In the genomic region with DNA sequence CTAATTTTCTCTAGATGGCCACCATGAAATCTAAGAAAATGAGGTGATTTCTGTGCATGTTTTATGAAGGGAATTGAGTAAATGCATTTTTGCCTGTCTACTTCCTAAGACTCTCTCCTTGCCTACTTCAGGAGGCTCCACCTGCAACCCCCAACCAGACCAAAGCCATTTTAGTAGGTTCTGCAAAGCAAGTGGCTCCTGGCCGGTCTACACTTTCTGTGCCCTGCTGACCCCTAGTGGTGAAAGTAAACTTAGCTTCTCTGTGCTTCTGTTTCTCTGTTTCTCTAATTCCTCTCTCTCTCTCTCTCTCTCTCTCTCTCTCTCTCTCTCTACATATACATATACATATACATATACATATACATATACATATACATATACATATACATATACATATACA, we compare ENCODE assay signal across 9 mouse cellular contexts.
A peak's percentile ranks its signal among the peaks of the same experiment; 100 is the strongest.
DNase-seq lines count a peak whose midpoint lies in the region; TF ChIP-seq lines count a peak whose summit lies in the region.
"Had no signal": no experiment of that assay in that cellular context is flagged by ENCODE, and none has a peak within 500 bp of the region (broad histone marks: within the 10 kb centered on the region; RNA-seq: fewer than 3 reads in every experiment).

No protein-coding gene starts in this region.

- 0% methylated on average over 1 of the region's 1 CpGs for WGBS in lung, adult 2 months
- 0% methylated on average over 1 of the region's 1 CpGs for WGBS in small intestine, adult 2 months

- H3K4me1 ChIP-seq in lung, adult 2 months (ENCODE audit: control insufficient read depth, insufficient read depth, low read length) = no peaks in the 10 kb centered on the region
- H3K4me1 ChIP-seq in small intestine, adult 2 months (ENCODE audit: control insufficient read depth, insufficient read depth, insufficient read length, low read length) = peaks cover 2% of the 10 kb centered on the region
- H3K4me1 ChIP-seq: hindbrain, embryonic 15.5 days had no signal

- no peak for TF ChIP-seq POLR2A in lung, adult 2 months (IDR thresholded peaks at IDR 0.05; ENCODE audit: borderline replicate concordance, extremely low read depth, low read depth, low read length)
- TF ChIP-seq POLR2A in small intestine, adult 2 months (IDR thresholded peaks at IDR 0.05; ENCODE audit: low read depth, low read length) = no peak

- H3K4me3 ChIP-seq in lung, adult 2 months (replicated peaks; ENCODE audit: extremely low read depth, low read depth, low read length) = no peak overlapping the region
- no peak overlapping the region for H3K4me3 ChIP-seq in small intestine, adult 2 months (ENCODE audit: low read depth, low read length)
- H3K4me3 ChIP-seq: hindbrain, embryonic 15.5 days had no signal

- H3K36me3 ChIP-seq in small intestine, adult 2 months (ENCODE audit: control insufficient read depth, insufficient read depth, low read length) = no peaks in the 10 kb centered on the region
- H3K36me3 ChIP-seq: hindbrain, embryonic 15.5 days had no signal

- no peak overlapping the region for H3K27ac ChIP-seq in small intestine, adult 2 months (ENCODE audit: insufficient read depth, low read depth, low read length)
- H3K27ac ChIP-seq: hindbrain, embryonic 15.5 days had no signal

- H3K27me3 ChIP-seq in small intestine, adult 2 months (ENCODE audit: control insufficient read depth, insufficient read depth, low read length) = no peaks in the 10 kb centered on the region
- H3K27me3 ChIP-seq: hindbrain, embryonic 15.5 days had no signal

- TF ChIP-seq CTCF in lung, adult 2 months (IDR thresholded peaks at IDR 0.05; ENCODE audit: insufficient read depth, low read length) = peak; percentile 48
- peak; percentile 61; the same call in 1 of the 2 replicates for TF ChIP-seq CTCF in small intestine, adult 2 months (IDR thresholded peaks at IDR 0.05; ENCODE audit: extremely low read depth, insufficient read length, insufficient replicate concordance, low read depth, low read length)

- DNase-seq in adrenal gland, adult (ENCODE audit: inconsistent age in 2 of 2, low spot score in 1 of 2) = peak; percentile 17 to 82
- no peak for DNase-seq in adrenal gland, postnatal 4 days (ENCODE audit: low spot score in 2 of 2)
- DNase-seq in thymus, postnatal 0 days (ENCODE audit: low spot score) = peak; percentile 10
- no peak for DNase-seq in thymus, adult 18-20 months
- peak; percentile 46 for DNase-seq in embryo, embryonic 11.5 days (ENCODE audit: low read depth, low spot score)
- peak; percentile 64 for DNase-seq in kidney, postnatal 14 days
- peak; percentile 10 for DNase-seq in lung, adult 2 months

Comparison
In these comparisons a context has a peak if more than half of its experiments do, and no peak if none do; other contexts are left out.
1. DNase-seq: peak in adrenal gland, adult (2 of 2), thymus, postnatal 0 days (single experiment), embryo, embryonic 11.5 days (single experiment), kidney, postnatal 14 days (single experiment) and lung, adult 2 months (single experiment); none in adrenal gland, postnatal 4 days (0 of 2) and thymus, adult 18-20 months (0 of 2).